Mouse (Mus musculus): ENCODE results near the gene Igsf21. TPM values are rescaled to one million over a fixed set of nuclear protein-coding genes. Genes with fewer than 3 reads are reported as not detected.
A peak's percentile ranks its signal among the peaks of the same experiment; 100 is the strongest.

The Igsf21 gene
- polyA plus RNA-seq, 1 experiment from 2014 or later: 50.9 TPM

- 73% methylated on average over 7 of the region's 7 CpGs for WGBS
- no peaks in the 10 kb centered on the region for H3K27me3 ChIP-seq (replicated peaks; ENCODE audit: control insufficient read depth, insufficient read depth, low read length)
- no peaks in the 10 kb centered on the region for H3K36me3 ChIP-seq (ENCODE audit: control insufficient read depth, insufficient read depth)
- ATAC-seq: no peak
- no peak overlapping the region for H3K9ac ChIP-seq (replicated peaks; ENCODE audit: low read depth, low read length)
- H3K4me3 ChIP-seq (replicated peaks; ENCODE audit: low read length): no peak overlapping the region
- H3K27ac ChIP-seq (ENCODE audit: low read length): no peak overlapping the region
- no peaks in the 10 kb centered on the region for H3K9me3 ChIP-seq (ENCODE audit: control insufficient read depth, low read length)
- peaks cover 7% of the 10 kb centered on the region for H3K4me1 ChIP-seq (replicated peaks; ENCODE audit: control insufficient read depth, insufficient read depth, low read length)
- no peak overlapping the region for H3K4me2 ChIP-seq (ENCODE audit: low read length)
Observed at GRCm38 (mm10) chr4:140015916-140016315, 230.7 kb downstream of the Igsf21 start.

- no peaks in the 10 kb centered on the region for H3K36me3 ChIP-seq (ENCODE audit: control insufficient read depth, insufficient read depth)
- H3K9ac ChIP-seq (replicated peaks; ENCODE audit: low read depth, low read length): no peak overlapping the region
- no peak overlapping the region for H3K27ac ChIP-seq (ENCODE audit: low read length)
- no peaks in the 10 kb centered on the region for H3K27me3 ChIP-seq (replicated peaks; ENCODE audit: control insufficient read depth, insufficient read depth, low read length)
- no peak overlapping the region for H3K4me3 ChIP-seq (replicated peaks; ENCODE audit: low read length)
- WGBS: 40% methylated on average over 11 of the region's 11 CpGs
- peak; percentile 93 for ATAC-seq
- no peaks in the 10 kb centered on the region for H3K9me3 ChIP-seq (ENCODE audit: control insufficient read depth, low read length)
- peak overlapping the region; percentile 14; the same call in 1 of the 2 replicates for H3K4me2 ChIP-seq (ENCODE audit: low read length)
- peaks cover 10% of the 10 kb centered on the region for H3K4me1 ChIP-seq (replicated peaks; ENCODE audit: control insufficient read depth, insufficient read depth, low read length)
Observed at GRCm38 (mm10) chr4:140010728-140011470, 235.7 kb downstream of the Igsf21 start.

GRCm38 (mm10) chr4:140004932-140005331 is 241.7 kb downstream of the Igsf21 start:
- no peak overlapping the region for H3K4me3 ChIP-seq (replicated peaks; ENCODE audit: low read length)
- H3K27me3 ChIP-seq (replicated peaks; ENCODE audit: control insufficient read depth, insufficient read depth, low read length): no peaks in the 10 kb centered on the region
- peaks cover 13% of the 10 kb centered on the region for H3K4me1 ChIP-seq (replicated peaks; ENCODE audit: control insufficient read depth, insufficient read depth, low read length)
- WGBS: 18% methylated on average over 5 of the region's 5 CpGs
- no peak for ATAC-seq
- H3K9ac ChIP-seq (replicated peaks; ENCODE audit: low read depth, low read length): no peak overlapping the region
- H3K9me3 ChIP-seq (ENCODE audit: control insufficient read depth, low read length): no peaks in the 10 kb centered on the region
- no peak overlapping the region for H3K27ac ChIP-seq (ENCODE audit: low read length)
- H3K36me3 ChIP-seq (ENCODE audit: control insufficient read depth, insufficient read depth): no peaks in the 10 kb centered on the region
- H3K4me2 ChIP-seq (ENCODE audit: low read length): 0 out of 2 replicates have a peak overlapping the region, but pooled peaks have one; percentile 15

GRCm38 (mm10) chr4:140004170-140004569 is 242.4 kb downstream of the Igsf21 start:
- Histone ChIP-seq H3K36me3 (ENCODE audit: control insufficient read depth, insufficient read depth) (no peaks in the 10 kb centered on the region), H3K27me3 (replicated peaks; ENCODE audit: control insufficient read depth, insufficient read depth, low read length) (no peaks in the 10 kb centered on the region), H3K9ac (replicated peaks; ENCODE audit: low read depth, low read length) (no peak overlapping the region), H3K27ac (ENCODE audit: low read length) (no peak overlapping the region), H3K4me2 (ENCODE audit: low read length) (peak overlapping the region; percentile 15; the same call in 1 of the 2 replicates), H3K9me3 (ENCODE audit: control insufficient read depth, low read length) (no peaks in the 10 kb centered on the region), H3K4me3 (replicated peaks; ENCODE audit: low read length) (no peak overlapping the region), H3K4me1 (replicated peaks; ENCODE audit: control insufficient read depth, insufficient read depth, low read length) (peaks cover 13% of the 10 kb centered on the region)
- peak; percentile 41; the same call in 1 of the 2 replicates for ATAC-seq
- WGBS: 29% methylated on average over 12 of the region's 12 CpGs

GRCm38 (mm10) chr4:140002069-140002468 is 244.5 kb downstream of the Igsf21 start:
- Histone ChIP-seq H3K4me1 (replicated peaks; ENCODE audit: control insufficient read depth, insufficient read depth, low read length) (peaks cover 13% of the 10 kb centered on the region), H3K4me3 (replicated peaks; ENCODE audit: low read length) (no peak overlapping the region), H3K36me3 (ENCODE audit: control insufficient read depth, insufficient read depth) (no peaks in the 10 kb centered on the region), H3K9me3 (ENCODE audit: control insufficient read depth, low read length) (no peaks in the 10 kb centered on the region), H3K9ac (replicated peaks; ENCODE audit: low read depth, low read length) (no peak overlapping the region), H3K27me3 (replicated peaks; ENCODE audit: control insufficient read depth, insufficient read depth, low read length) (no peaks in the 10 kb centered on the region), H3K4me2 (ENCODE audit: low read length) (no peak overlapping the region), H3K27ac (ENCODE audit: low read length) (no peak overlapping the region)
- WGBS: 5% methylated on average over 12 of the region's 12 CpGs
- ATAC-seq: peak; percentile 27; the same call in 1 of the 2 replicates

GRCm38 (mm10) chr4:140000911-140001310 is 245.7 kb downstream of the Igsf21 start:
- Histone ChIP-seq H3K27ac (ENCODE audit: low read length) (no peak overlapping the region), H3K4me2 (ENCODE audit: low read length) (no peak overlapping the region), H3K4me1 (replicated peaks; ENCODE audit: control insufficient read depth, insufficient read depth, low read length) (peaks cover 15% of the 10 kb centered on the region), H3K4me3 (replicated peaks; ENCODE audit: low read length) (no peak overlapping the region), H3K9me3 (ENCODE audit: control insufficient read depth, low read length) (no peaks in the 10 kb centered on the region), H3K27me3 (replicated peaks; ENCODE audit: control insufficient read depth, insufficient read depth, low read length) (no peaks in the 10 kb centered on the region), H3K9ac (replicated peaks; ENCODE audit: low read depth, low read length) (no peak overlapping the region), H3K36me3 (ENCODE audit: control insufficient read depth, insufficient read depth) (no peaks in the 10 kb centered on the region)
- WGBS: 91% methylated on average over 5 of the region's 5 CpGs
- no peak for ATAC-seq

- Histone ChIP-seq H3K4me2 (ENCODE audit: low read length) (no peak overlapping the region), H3K4me3 (replicated peaks; ENCODE audit: low read length) (no peak overlapping the region), H3K27ac (ENCODE audit: low read length) (no peak overlapping the region), H3K27me3 (replicated peaks; ENCODE audit: control insufficient read depth, insufficient read depth, low read length) (no peaks in the 10 kb centered on the region), H3K9ac (replicated peaks; ENCODE audit: low read depth, low read length) (no peak overlapping the region), H3K9me3 (ENCODE audit: control insufficient read depth, low read length) (no peaks in the 10 kb centered on the region), H3K4me1 (replicated peaks; ENCODE audit: control insufficient read depth, insufficient read depth, low read length) (peaks cover 20% of the 10 kb centered on the region), H3K36me3 (ENCODE audit: control insufficient read depth, insufficient read depth) (no peaks in the 10 kb centered on the region)
- 39% methylated on average over 7 of the region's 7 CpGs for WGBS
- ATAC-seq: no peak
Observed at GRCm38 (mm10) chr4:139999033-139999432, 247.6 kb downstream of the Igsf21 start.

GRCm38 (mm10) chr4:139995659-139996058 is 250.9 kb downstream of the Igsf21 start:
- H3K4me2 ChIP-seq (ENCODE audit: low read length): no peak overlapping the region
- no peak overlapping the region for H3K27ac ChIP-seq (ENCODE audit: low read length)
- no peaks in the 10 kb centered on the region for H3K36me3 ChIP-seq (ENCODE audit: control insufficient read depth, insufficient read depth)
- H3K9ac ChIP-seq (replicated peaks; ENCODE audit: low read depth, low read length): no peak overlapping the region
- 17% methylated on average over 8 of the region's 8 CpGs for WGBS
- no peaks in the 10 kb centered on the region for H3K27me3 ChIP-seq (replicated peaks; ENCODE audit: control insufficient read depth, insufficient read depth, low read length)
- no peak overlapping the region for H3K4me3 ChIP-seq (replicated peaks; ENCODE audit: low read length)
- ATAC-seq: peak; percentile 33; the same call in 1 of the 2 replicates
- no peaks in the 10 kb centered on the region for H3K9me3 ChIP-seq (ENCODE audit: control insufficient read depth, low read length)
- peaks cover 13% of the 10 kb centered on the region for H3K4me1 ChIP-seq (replicated peaks; ENCODE audit: control insufficient read depth, insufficient read depth, low read length)

- Histone ChIP-seq H3K27me3 (replicated peaks; ENCODE audit: control insufficient read depth, insufficient read depth, low read length) (no peaks in the 10 kb centered on the region), H3K9me3 (ENCODE audit: control insufficient read depth, low read length) (no peaks in the 10 kb centered on the region), H3K4me1 (replicated peaks; ENCODE audit: control insufficient read depth, insufficient read depth, low read length) (peaks cover 13% of the 10 kb centered on the region), H3K27ac (ENCODE audit: low read length) (no peak overlapping the region), H3K4me2 (ENCODE audit: low read length) (no peak overlapping the region), H3K9ac (replicated peaks; ENCODE audit: low read depth, low read length) (no peak overlapping the region), H3K36me3 (ENCODE audit: control insufficient read depth, insufficient read depth) (no peaks in the 10 kb centered on the region), H3K4me3 (replicated peaks; ENCODE audit: low read length) (no peak overlapping the region)
- ATAC-seq: 0 out of 2 replicates have a peak, but pooled peaks have one; percentile 40
- WGBS: 7% methylated on average over 13 of the region's 16 CpGs
Observed at GRCm38 (mm10) chr4:139993111-139993755, 253.4 kb downstream of the Igsf21 start.
